Mouse (Mus musculus) lung, postnatal 0 days (tissue): Measurements from ENCODE around the gene Arhgap32.

ENCODE experiments used
- CTCF ChIP-seq: IDR thresholded peaks from 2 replicates; pipeline ENCODE4 v1.5.1; 2016; ENCODE audit warnings: antibody characterized with exemption, mild to moderate bottlenecking
- EP300 ChIP-seq: IDR thresholded peaks from 2 replicates; pipeline ENCODE4 v1.6.1; 2016; ENCODE audit warnings: antibody characterized with exemption, mild to moderate bottlenecking, control low read depth

GRCm38 (mm10) chr9:32245237-32245636 is 129.3 kb downstream of the Arhgap32 start:
- no peak for TF ChIP-seq CTCF
- TF ChIP-seq EP300: no peak
